Mouse (Mus musculus): Measurements from ENCODE around the gene Tmem220. TPM values are rescaled to one million over a fixed set of nuclear protein-coding genes. Genes with fewer than 3 reads are reported as not detected.
"Not testable (repeated sequence)": the region's sequence is repeated elsewhere in the genome, so short reads cannot be mapped to it uniquely, and the experiment has no call there.

The Tmem220 gene
- total and polyA plus RNA-seq, 3 experiments = 2.6 to 8.6 (median 6.8) TPM

GRCm38 (mm10) chr11:67017801-67018591 lies 7.0 kb upstream of the Tmem220 start:
- no peak for DNase-seq

GRCm38 (mm10) chr11:67019711-67020475 lies 5.1 kb upstream of the Tmem220 start:
- no peak for DNase-seq

GRCm38 (mm10) chr11:67020948-67021347 lies 4.0 kb upstream of the Tmem220 start:
- peak; percentile 61 for DNase-seq

GRCm38 (mm10) chr11:67022354-67023115 lies 2.4 kb upstream of the Tmem220 start:
- DNase-seq = no peak

- DNase-seq = not testable (repeated sequence)
Observed at GRCm38 (mm10) chr11:67023191-67023590, 1.8 kb upstream of the Tmem220 start.

GRCm38 (mm10) chr11:67023802-67024340 lies 1.1 kb upstream of the Tmem220 start:
- no peak for DNase-seq

GRCm38 (mm10) chr11:67030904-67031602 lies 6.1 kb downstream of the Tmem220 start:
- DNase-seq = peak; percentile 68

GRCm38 (mm10) chr11:67031603-67031915 lies 6.6 kb downstream of the Tmem220 start:
- no peak for DNase-seq

GRCm38 (mm10) chr11:67034775-67035485 lies 10.0 kb downstream of the Tmem220 start:
- DNase-seq = no peak

GRCm38 (mm10) chr11:67036229-67036628 lies 11.3 kb downstream of the Tmem220 start:
- no peak for DNase-seq

- DNase-seq = no peak
Observed at GRCm38 (mm10) chr11:67036892-67037291, 11.9 kb downstream of the Tmem220 start.

GRCm38 (mm10) chr11:67039799-67040198 lies 14.8 kb downstream of the Tmem220 start:
- DNase-seq = no peak

- DNase-seq = no peak
Observed at GRCm38 (mm10) chr11:67040483-67040882, 15.5 kb downstream of the Tmem220 start.

GRCm38 (mm10) chr11:67043007-67043406 lies 18.1 kb downstream of the Tmem220 start:
- no peak for DNase-seq

- DNase-seq = no peak
Observed at GRCm38 (mm10) chr11:67044959-67045358, 20.0 kb downstream of the Tmem220 start.

GRCm38 (mm10) chr11:67047199-67047598 lies 22.2 kb downstream of the Tmem220 start:
- no peak for DNase-seq

GRCm38 (mm10) chr11:67048496-67048895 lies 23.5 kb downstream of the Tmem220 start:
- no peak for DNase-seq

- DNase-seq = no peak
Observed at GRCm38 (mm10) chr11:67049256-67049655, 24.3 kb downstream of the Tmem220 start.

- DNase-seq = peak; percentile 15
Observed at GRCm38 (mm10) chr11:67051676-67052320, 26.8 kb downstream of the Tmem220 start.

GRCm38 (mm10) chr11:67052321-67052952 lies 27.5 kb downstream of the Tmem220 start, which contains the start of the genes Adprm and Sco1:
Adprm (minus strand) TSS chr11:67052594.
Sco1 (plus strand) TSS chr11:67052670.
- peak; percentile 95 for DNase-seq

Data from adrenal gland, adult 2 months (tissue).